Mouse (Mus musculus) CD4-positive, CD25-positive, alpha-beta regulatory T cell, adult 4 months (primary cell): ENCODE data around the gene Slc22a14. TPM values are rescaled to one million over a fixed set of nuclear protein-coding genes. Genes with fewer than 3 reads are reported as not detected.

Experiments
- ATAC-seq: one replicate; pipeline ENCODE4 v1.8.0; 2017
- polyA plus RNA-seq, 2 experiments: library from polyadenylated mRNA; unstranded; fragments of 100-300 nt; shearing (Covaris generic); gene quantifications; one replicate each; pipeline ENCODE4 v1.2.1; 2017

The Slc22a14 gene
- polyA plus RNA-seq, 2 experiments from 2014 or later: not detected

DNA sequence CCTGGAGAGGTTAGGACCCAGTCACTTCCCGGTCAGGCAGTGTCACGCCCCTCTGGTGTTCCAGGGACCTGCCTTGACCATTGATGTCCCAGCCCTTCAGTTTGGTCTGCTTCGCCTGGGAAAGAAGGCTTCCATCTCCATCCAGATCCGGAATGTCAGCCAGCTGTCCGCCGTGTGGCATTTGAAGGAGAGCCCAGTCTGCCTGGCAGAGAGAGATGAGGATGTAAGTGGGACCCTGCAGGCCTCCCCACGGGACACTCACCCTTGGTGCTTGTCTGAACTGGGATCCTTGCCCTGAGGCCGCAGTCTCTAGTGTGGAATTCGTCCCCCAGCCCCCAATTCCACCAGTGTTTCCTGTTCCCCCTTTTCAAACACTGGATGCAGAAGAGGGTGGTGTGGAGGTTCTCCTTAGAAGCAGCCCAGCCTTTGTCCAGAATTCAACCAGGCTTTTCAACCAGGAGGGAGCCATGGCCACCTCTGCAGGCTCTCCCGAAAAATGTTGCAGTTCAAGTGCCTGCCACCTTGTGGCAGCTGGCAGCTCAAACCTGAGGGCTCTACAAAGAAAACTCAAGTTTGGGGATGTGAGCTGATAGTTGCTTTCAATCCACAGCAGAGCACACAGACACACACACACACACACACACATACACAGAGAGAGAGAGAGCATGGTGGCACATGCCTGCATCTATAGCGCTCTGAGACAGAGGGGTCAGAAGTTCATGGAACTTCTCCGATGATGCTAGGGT, 236.7 kb downstream of the Slc22a14 start:
- ATAC-seq: no peak

DNA sequence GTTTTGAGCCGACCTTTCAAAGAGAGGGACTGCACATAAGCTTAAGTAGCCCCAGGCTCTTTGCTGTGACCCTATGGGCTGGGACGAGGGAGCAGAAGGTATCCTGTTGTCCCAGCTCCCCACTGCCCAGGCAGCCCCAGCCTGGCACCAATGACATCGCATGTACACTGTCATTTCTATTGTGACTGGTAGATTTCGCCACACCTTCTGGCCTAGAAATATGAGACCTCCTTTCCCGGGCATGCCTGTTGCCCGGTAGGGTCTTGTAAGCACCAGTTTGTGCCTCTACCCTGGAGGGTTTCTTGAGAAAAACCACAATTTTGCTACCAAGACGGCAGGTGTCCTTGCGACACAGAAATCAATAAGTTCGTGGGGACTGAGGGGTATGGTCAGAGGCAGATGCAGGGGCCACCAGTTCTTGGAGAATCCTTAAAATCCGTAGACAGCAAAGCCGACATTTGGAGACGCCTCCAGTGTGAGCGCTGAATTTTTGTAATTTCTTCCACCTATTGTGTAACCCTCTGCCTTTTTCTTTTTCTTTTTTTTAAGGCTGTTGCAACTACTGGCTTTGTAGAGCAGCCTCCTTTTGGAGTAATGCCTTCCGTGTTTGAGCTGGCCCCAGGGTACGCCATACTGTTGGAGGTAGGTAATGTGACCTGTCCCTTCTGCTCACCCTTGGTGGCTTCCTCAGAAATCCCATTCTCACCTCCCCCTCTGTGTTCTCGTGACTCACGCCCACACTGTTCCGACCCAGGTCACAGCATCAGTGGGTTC, 242.6 kb downstream of the Slc22a14 start:
- ATAC-seq: no peak

DNA sequence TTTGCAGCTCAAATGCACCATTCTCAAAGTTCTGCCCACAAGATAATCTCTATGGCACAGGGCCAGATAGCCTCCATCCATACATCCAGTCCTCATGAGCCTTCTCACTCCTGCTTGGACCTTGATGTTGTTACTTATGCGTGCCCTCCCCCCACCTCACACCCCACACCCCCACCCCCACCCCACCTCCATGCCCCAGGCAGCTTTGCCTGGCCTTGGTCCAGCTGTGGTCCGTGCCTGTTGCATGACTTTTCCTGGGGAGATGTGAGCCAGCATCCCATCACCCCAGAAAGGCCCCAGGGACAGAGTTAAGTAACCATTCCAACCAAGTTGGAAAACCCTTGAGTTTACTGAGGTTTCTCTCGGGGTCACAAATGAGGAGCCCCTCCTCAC, 245.2 kb downstream of the Slc22a14 start:
- no peak for ATAC-seq

Other genes starting within 250 kb of the Slc22a14 start
- not detected for gene Acaa1b, start 208.5 kb downstream of the Slc22a14 start, polyA plus RNA-seq
- gene Gm47289, start 206.4 kb downstream of the Slc22a14 start, polyA plus RNA-seq: not detected
- gene Slc22a13, start 156.5 kb downstream of the Slc22a14 start, polyA plus RNA-seq: not detected
- gene Oxsr1, start 43.1 kb downstream of the Slc22a14 start, polyA plus RNA-seq: 1 to 10 TPM; 7.6 to 8.0 TPM
- 10 to 100 TPM; 38.7 to 55.1 TPM for gene Acaa1a, start 25.9 kb downstream of the Slc22a14 start, polyA plus RNA-seq
- 10 to 100 TPM; 63.4 to 74.5 TPM for gene Myd88, start 24.1 kb downstream of the Slc22a14 start, polyA plus RNA-seq
- under 1 TPM; 0.48 to 0.54 TPM for gene Xylb, start 8.2 kb downstream of the Slc22a14 start, polyA plus RNA-seq
- gene Acvr2b, start 36.6 kb upstream of the Slc22a14 start, polyA plus RNA-seq: under 1 TPM in 1 of 2 experiments, not detected in 1; 0.46 TPM
- 10 to 100 TPM; 12.6 to 16.2 TPM for gene Exog, start 79.4 kb upstream of the Slc22a14 start, polyA plus RNA-seq
- gene Scn5a, start 213.5 kb upstream of the Slc22a14 start, polyA plus RNA-seq: not detected